Mouse (Mus musculus) stomach, postnatal 0 days (tissue): ENCODE measurements around the gene Slc34a1. TPM values are rescaled to one million over a fixed set of nuclear protein-coding genes. Genes with fewer than 3 reads are reported as not detected.
A peak's percentile ranks its signal among the peaks of the same experiment; 100 is the strongest.

Experiments
- ATAC-seq: fragments of 200-750 bp; cut with Nextera tagmentation; 2 replicates; pipeline ENCODE4 v1.8.0; 2017; ENCODE audit not compliant: low FRiP score, low TSS enrichment
- DNase-seq: peaks from one replicate; pipeline ENCODE4 v3.0.0-alpha.2; 2016; ENCODE audit warnings: low spot score
- H3K27ac ChIP-seq: fragments of 300-500 bp; sonication (generic); replicated peaks from 2 replicates; pipeline ENCODE4 v1.5.1; 2014; ENCODE audit warnings: mild to moderate bottlenecking, control low read depth
- H3K27me3 ChIP-seq: fragments of 300-500 bp; sonication (generic); 2 replicates; pipeline ENCODE4 v1.6.1; 2014; ENCODE audit warnings: low read length; ENCODE audit not compliant: control insufficient read depth, insufficient read depth
- H3K36me3 ChIP-seq: fragments of 300-500 bp; sonication (generic); 2 replicates; pipeline ENCODE4 v1.6.1; 2014; ENCODE audit warnings: low read length, mixed read lengths; ENCODE audit not compliant: control insufficient read depth, insufficient read depth
- H3K4me1 ChIP-seq: fragments of 300-500 bp; sonication (generic); replicated peaks from 2 replicates; pipeline ENCODE4 v1.6.1; 2014; ENCODE audit warnings: antibody characterized with exemption; ENCODE audit not compliant: control insufficient read depth, insufficient read depth
- H3K4me2 ChIP-seq: fragments of 300-500 bp; sonication (generic); replicated peaks from 2 replicates; pipeline ENCODE4 v1.6.1; 2014; ENCODE audit warnings: low read depth, mild to moderate bottlenecking, control low read depth, moderate library complexity
- H3K4me3 ChIP-seq: fragments of 300-500 bp; sonication (generic); 2 replicates; pipeline ENCODE4 v1.5.1; 2014; ENCODE audit warnings: low read depth, low read length, control low read depth
- H3K9ac ChIP-seq: fragments of 300-500 bp; sonication (generic); 2 replicates; pipeline ENCODE4 v1.6.1; 2014; ENCODE audit warnings: mild to moderate bottlenecking, low read length, control low read depth, mixed read lengths
- H3K9me3 ChIP-seq: fragments of 300-500 bp; sonication (generic); 2 replicates; pipeline ENCODE4 v1.6.1; 2016; ENCODE audit warnings: low read length; ENCODE audit not compliant: control insufficient read depth
- CTCF ChIP-seq: IDR thresholded peaks from 2 replicates; pipeline ENCODE4 v1.5.1; 2016; ENCODE audit warnings: antibody characterized with exemption, low read depth, mild to moderate bottlenecking, moderate library complexity
- EP300 ChIP-seq: optimal IDR thresholded peaks from 2 replicates; pipeline ENCODE3; 2016; ENCODE audit warnings: antibody characterized with exemption
- WGBS: fragments of 180-500 bp; shearing (Covaris S2); extraction: QIAGEN DNeasy Blood & Tissue Kit; methylation state at CpG from one replicate; pipeline ENCODE4 v1.1.7; 2014; 5-methylcytosine and 5-hydroxymethylcytosine counted together
- polyA plus RNA-seq: library from polyadenylated mRNA; unstranded; fragments of >200 nt; fragmentation: Nextera tagmentation; extraction: Ambion mirVana; gene quantifications from 2 replicates; pipeline ENCODE4 v1.2.1, GENCODE M21; 2015

Gene Slc34a1
- polyA plus RNA-seq, 1 experiment from 2014 or later: not detected

GRCm38 (mm10) chr13:55369531-55370114, 28.4 kb upstream of the Slc34a1 start, which contains the start of gene Rgs14:
Rgs14 (plus strand) TSS chr13:55369732.
- ATAC-seq (peak; percentile 35; the same call in 1 of the 2 replicates), DNase-seq (peak; percentile 26)
- Histone ChIP-seq H3K4me3 (no peak within 1 kb of the TSS), H3K27me3 (no peaks in the 10 kb centered on the region), H3K9ac (no peak within 1 kb of the TSS), H3K9me3 (no peaks in the 10 kb centered on the region), H3K4me1 (no peaks in the 10 kb centered on the region), H3K27ac (no peak within 1 kb of the TSS), H3K36me3 (no peaks in the 10 kb centered on the region), H3K4me2 (0 out of 2 replicates have a peak within 1 kb of the TSS, but pooled peaks have one; percentile 25)
- TF ChIP-seq EP300 (no peak), CTCF (no peak)
- 43% methylated on average over 13 of the region's 13 CpGs for WGBS

- H3K4me3 ChIP-seq: no peak overlapping the region
- no peak for TF ChIP-seq EP300
- TF ChIP-seq CTCF: no peak
- H3K9me3 ChIP-seq: no peaks in the 10 kb centered on the region
- no peaks in the 10 kb centered on the region for H3K36me3 ChIP-seq
- H3K4me1 ChIP-seq: no peaks in the 10 kb centered on the region
- H3K9ac ChIP-seq: no peak overlapping the region
- H3K4me2 ChIP-seq: 0 out of 2 replicates have a peak overlapping the region, but pooled peaks have one; percentile 5
- ATAC-seq (no peak), DNase-seq (no peak)
- H3K27ac ChIP-seq: no peak overlapping the region
- no peaks in the 10 kb centered on the region for H3K27me3 ChIP-seq
- 56% methylated on average over 3 of the region's 3 CpGs for WGBS
These were observed 27.8 kb upstream of the Slc34a1 start for GRCm38 (mm10) chr13:55370234-55370633.

- DNase-seq (no peak), ATAC-seq (no peak)
- no peak overlapping the region for H3K9ac ChIP-seq
- H3K4me2 ChIP-seq: no peak overlapping the region
- no peak overlapping the region for H3K4me3 ChIP-seq
- 60% methylated on average over 8 of the region's 8 CpGs for WGBS
- no peaks in the 10 kb centered on the region for H3K9me3 ChIP-seq
- no peak for TF ChIP-seq CTCF
- no peak for TF ChIP-seq EP300
- no peaks in the 10 kb centered on the region for H3K36me3 ChIP-seq
- no peak overlapping the region for H3K27ac ChIP-seq
- H3K27me3 ChIP-seq: no peaks in the 10 kb centered on the region
- H3K4me1 ChIP-seq: no peaks in the 10 kb centered on the region
These were observed 26.8 kb upstream of the Slc34a1 start for GRCm38 (mm10) chr13:55371007-55371681.

GRCm38 (mm10) chr13:55371740-55372139, 26.2 kb upstream of the Slc34a1 start:
- TF ChIP-seq CTCF: no peak
- TF ChIP-seq EP300: no peak
- no peak overlapping the region for H3K9ac ChIP-seq
- ATAC-seq (no peak), DNase-seq (no peak)
- H3K27me3 ChIP-seq: no peaks in the 10 kb centered on the region
- no peaks in the 10 kb centered on the region for H3K9me3 ChIP-seq
- H3K4me1 ChIP-seq: no peaks in the 10 kb centered on the region
- no peak overlapping the region for H3K27ac ChIP-seq
- 60% methylated on average over 4 of the region's 5 CpGs for WGBS
- no peaks in the 10 kb centered on the region for H3K36me3 ChIP-seq
- H3K4me2 ChIP-seq: no peak overlapping the region
- no peak overlapping the region for H3K4me3 ChIP-seq

GRCm38 (mm10) chr13:55374206-55374924, 23.6 kb upstream of the Slc34a1 start:
- Histone ChIP-seq H3K36me3 (no peaks in the 10 kb centered on the region), H3K4me2 (no peak overlapping the region), H3K27ac (no peak overlapping the region), H3K9me3 (no peaks in the 10 kb centered on the region), H3K4me1 (no peaks in the 10 kb centered on the region; the same call in 1 of the 2 replicates), H3K4me3 (no peak overlapping the region), H3K9ac (no peak overlapping the region), H3K27me3 (no peaks in the 10 kb centered on the region)
- TF ChIP-seq EP300 (no peak), CTCF (no peak)
- 53% methylated on average over 6 of the region's 6 CpGs for WGBS
- ATAC-seq: no peak
- DNase-seq: no peak

- H3K27me3 ChIP-seq: no peaks in the 10 kb centered on the region
- no peak for TF ChIP-seq CTCF
These were observed 22.1 kb upstream of the Slc34a1 start for GRCm38 (mm10) chr13:55375877-55376276.

More at GRCm38 (mm10) chr13:55375877-55376276, 22.1 kb upstream of the Slc34a1 start:
- ATAC-seq (no peak), DNase-seq (no peak)
- Histone ChIP-seq H3K4me1 (no peaks in the 10 kb centered on the region; the same call in 1 of the 2 replicates), H3K9ac (no peak overlapping the region), H3K4me3 (no peak overlapping the region), H3K9me3 (no peaks in the 10 kb centered on the region), H3K36me3 (no peaks in the 10 kb centered on the region), H3K4me2 (no peak overlapping the region), H3K27ac (no peak overlapping the region)
- WGBS: 46% methylated on average over 2 of the region's 2 CpGs
